Mouse (Mus musculus): ENCODE measurements around the gene 1500009C09Rik. TPM values are rescaled to one million over a fixed set of nuclear protein-coding genes. Genes with fewer than 3 reads are reported as not detected.

1500009C09Rik gene
- total RNA-seq, 1 experiment: 1.0 TPM

GRCm38 (mm10) chr15:82293271-82293711, 41.1 kb downstream of the 1500009C09Rik start:
- no peak for DNase-seq (ENCODE audit: low read depth, low spot score)
- Histone ChIP-seq H3K27ac (ENCODE audit: insufficient read depth, low read depth, low read length, poor library complexity, severe bottlenecking) (no peak overlapping the region), H3K4me3 (ENCODE audit: insufficient read depth in 1 of 2, low read depth in 1 of 2, low read length in 2 of 2, poor library complexity in 1 of 2, severe bottlenecking in 1 of 2) (no peak overlapping the region), H3K9me3 (ENCODE audit: control insufficient read depth, insufficient read depth, low read depth, low read length) (no peaks in the 10 kb centered on the region), H3K9ac (ENCODE audit: insufficient read depth, low read depth, low read length, poor library complexity, severe bottlenecking) (no peak overlapping the region), H3K4me1 (ENCODE audit: control insufficient read depth in 2 of 2, insufficient read depth in 2 of 2, low read length in 2 of 2, poor library complexity in 1 of 2) (peaks cover 0 to 8% of the 10 kb centered on the region in 2 experiments; a peak in 2 of 4 replicates), H3K36me3 (ENCODE audit: control insufficient read depth, insufficient read depth, low read length, poor library complexity, severe bottlenecking) (peaks cover 2% of the 10 kb centered on the region; the same call in 1 of the 2 replicates)
- TF ChIP-seq ZNF384 (IDR thresholded peaks at IDR 0.05; ENCODE audit: low read depth, low read length) (no peak), ZC3H11A (IDR thresholded peaks at IDR 0.05; ENCODE audit: borderline replicate concordance, low read depth, low read length) (no peak), HCFC1 (IDR thresholded peaks at IDR 0.05; ENCODE audit: borderline replicate concordance, insufficient read depth, low read length) (no peak), CHD2 (IDR thresholded peaks at IDR 0.05; ENCODE audit: low read depth, low read length) (no peak), MAFK (IDR thresholded peaks at IDR 0.05; ENCODE audit: insufficient read depth, low read depth, low read length) (no peak)
- in situ Hi-C loops (cut with MboI; ENCODE audit: low sequenced_read_pairs in 2 of 2, unreplicated experiment in 2 of 2): loop anchor here in 1 of 2 experiments (25.0 kb wide), 1 partner anchor 769 kb away; no protein-coding TSS in a partner anchor

GRCm38 (mm10) chr15:82294059-82294458, 41.9 kb downstream of the 1500009C09Rik start:
- no peak overlapping the region for H3K27ac ChIP-seq (ENCODE audit: insufficient read depth, low read depth, low read length, poor library complexity, severe bottlenecking)
- TF ChIP-seq ZNF384 (IDR thresholded peaks at IDR 0.05; ENCODE audit: low read depth, low read length) (no peak), MAFK (IDR thresholded peaks at IDR 0.05; ENCODE audit: insufficient read depth, low read depth, low read length) (no peak), CHD2 (IDR thresholded peaks at IDR 0.05; ENCODE audit: low read depth, low read length) (peak; percentile 64; the same call in 1 of the 2 replicates), ZC3H11A (IDR thresholded peaks at IDR 0.05; ENCODE audit: borderline replicate concordance, low read depth, low read length) (peak; percentile 69), HCFC1 (IDR thresholded peaks at IDR 0.05; ENCODE audit: borderline replicate concordance, insufficient read depth, low read length) (no peak)
- in situ Hi-C loops (cut with MboI; ENCODE audit: low sequenced_read_pairs in 2 of 2, unreplicated experiment in 2 of 2): loop anchor here in 1 of 2 experiments (25.0 kb wide), 1 partner anchor 768 kb away; no protein-coding TSS in a partner anchor
- H3K9ac ChIP-seq (ENCODE audit: insufficient read depth, low read depth, low read length, poor library complexity, severe bottlenecking): no peak overlapping the region
- peaks cover 2% of the 10 kb centered on the region; the same call in 1 of the 2 replicates for H3K36me3 ChIP-seq (ENCODE audit: control insufficient read depth, insufficient read depth, low read length, poor library complexity, severe bottlenecking)
- H3K9me3 ChIP-seq (ENCODE audit: control insufficient read depth, insufficient read depth, low read depth, low read length): no peaks in the 10 kb centered on the region
- no peak for DNase-seq (ENCODE audit: low read depth, low spot score)
- no peak overlapping the region for H3K4me3 ChIP-seq (ENCODE audit: insufficient read depth in 1 of 2, low read depth in 1 of 2, low read length in 2 of 2, poor library complexity in 1 of 2, severe bottlenecking in 1 of 2)
- peaks cover 0 to 10% of the 10 kb centered on the region in 2 experiments; a peak in 2 of 4 replicates for H3K4me1 ChIP-seq (ENCODE audit: control insufficient read depth in 2 of 2, insufficient read depth in 2 of 2, low read length in 2 of 2, poor library complexity in 1 of 2)

GRCm38 (mm10) chr15:82298764-82299561, 46.8 kb downstream of the 1500009C09Rik start, which contains the start of gene Wbp2nl:
Wbp2nl (plus strand) TSS chr15:82298954.
- DNase-seq (ENCODE audit: low read depth, low spot score): peak; percentile 58
- peaks cover 0 to 7% of the 10 kb centered on the region in 2 experiments; a peak in 1 of 4 replicates for H3K4me1 ChIP-seq (ENCODE audit: control insufficient read depth in 2 of 2, insufficient read depth in 2 of 2, low read length in 2 of 2, poor library complexity in 1 of 2)
- in situ Hi-C loops (cut with MboI; ENCODE audit: low sequenced_read_pairs in 2 of 2, unreplicated experiment in 2 of 2): loop anchor here in 1 of 2 experiments (25.0 kb wide), 1 partner anchor 763 kb away; no protein-coding TSS in a partner anchor
- TF ChIP-seq HCFC1 (IDR thresholded peaks at IDR 0.05; ENCODE audit: borderline replicate concordance, insufficient read depth, low read length) (no peak), MAFK (IDR thresholded peaks at IDR 0.05; ENCODE audit: insufficient read depth, low read depth, low read length) (no peak), CHD2 (IDR thresholded peaks at IDR 0.05; ENCODE audit: low read depth, low read length) (no peak), ZC3H11A (IDR thresholded peaks at IDR 0.05; ENCODE audit: borderline replicate concordance, low read depth, low read length) (no peak), ZNF384 (IDR thresholded peaks at IDR 0.05; ENCODE audit: low read depth, low read length) (no peak)
- H3K9ac ChIP-seq (ENCODE audit: insufficient read depth, low read depth, low read length, poor library complexity, severe bottlenecking): peak within 1 kb of the TSS; percentile 69
- H3K36me3 ChIP-seq (ENCODE audit: control insufficient read depth, insufficient read depth, low read length, poor library complexity, severe bottlenecking): no peaks in the 10 kb centered on the region
- no peak within 1 kb of the TSS for H3K27ac ChIP-seq (ENCODE audit: insufficient read depth, low read depth, low read length, poor library complexity, severe bottlenecking)
- no peaks in the 10 kb centered on the region for H3K9me3 ChIP-seq (ENCODE audit: control insufficient read depth, insufficient read depth, low read depth, low read length)
- peak within 1 kb of the TSS; percentile 69 to 77 for H3K4me3 ChIP-seq (ENCODE audit: insufficient read depth in 1 of 2, low read depth in 1 of 2, low read length in 2 of 2, poor library complexity in 1 of 2, severe bottlenecking in 1 of 2)

- in situ Hi-C loops (cut with MboI; ENCODE audit: low sequenced_read_pairs in 2 of 2, unreplicated experiment in 2 of 2): no loop called here
- no peak for TF ChIP-seq ZC3H11A (IDR thresholded peaks at IDR 0.05; ENCODE audit: borderline replicate concordance, low read depth, low read length)
- TF ChIP-seq HCFC1 (IDR thresholded peaks at IDR 0.05; ENCODE audit: borderline replicate concordance, insufficient read depth, low read length): no peak
- TF ChIP-seq ZNF384 (IDR thresholded peaks at IDR 0.05; ENCODE audit: low read depth, low read length): no peak
- TF ChIP-seq CHD2 (IDR thresholded peaks at IDR 0.05; ENCODE audit: low read depth, low read length): no peak
- TF ChIP-seq MAFK (IDR thresholded peaks at IDR 0.05; ENCODE audit: insufficient read depth, low read depth, low read length): no peak
- Histone ChIP-seq H3K4me1 (ENCODE audit: control insufficient read depth in 2 of 2, insufficient read depth in 2 of 2, low read length in 2 of 2, poor library complexity in 1 of 2) (no peaks in the 10 kb centered on the region), H3K36me3 (ENCODE audit: control insufficient read depth, insufficient read depth, low read length, poor library complexity, severe bottlenecking) (no peaks in the 10 kb centered on the region), H3K9me3 (ENCODE audit: control insufficient read depth, insufficient read depth, low read depth, low read length) (no peaks in the 10 kb centered on the region), H3K27ac (ENCODE audit: insufficient read depth, low read depth, low read length, poor library complexity, severe bottlenecking) (no peak overlapping the region), H3K9ac (ENCODE audit: insufficient read depth, low read depth, low read length, poor library complexity, severe bottlenecking) (no peak overlapping the region), H3K4me3 (ENCODE audit: insufficient read depth in 1 of 2, low read depth in 1 of 2, low read length in 2 of 2, poor library complexity in 1 of 2, severe bottlenecking in 1 of 2) (no peak overlapping the region)
- DNase-seq (ENCODE audit: low read depth, low spot score): no peak
These were observed 54.9 kb downstream of the 1500009C09Rik start for GRCm38 (mm10) chr15:82307107-82307506.

Data from ES-E14 (cell line).